Mouse (Mus musculus): ENCODE data around the gene Dclk1.

- TF ChIP-seq CTCF (IDR thresholded peaks at IDR 0.05; ENCODE audit: low read depth) (no peak), EP300 (optimal IDR thresholded peaks at IDR 0.05) (no peak)
Observed at GRCm38 (mm10) chr3:55353169-55353568, 111.0 kb downstream of the Dclk1 start.
